Mouse (Mus musculus): ENCODE results near the gene Trim44.

Gene Trim44

DNA sequence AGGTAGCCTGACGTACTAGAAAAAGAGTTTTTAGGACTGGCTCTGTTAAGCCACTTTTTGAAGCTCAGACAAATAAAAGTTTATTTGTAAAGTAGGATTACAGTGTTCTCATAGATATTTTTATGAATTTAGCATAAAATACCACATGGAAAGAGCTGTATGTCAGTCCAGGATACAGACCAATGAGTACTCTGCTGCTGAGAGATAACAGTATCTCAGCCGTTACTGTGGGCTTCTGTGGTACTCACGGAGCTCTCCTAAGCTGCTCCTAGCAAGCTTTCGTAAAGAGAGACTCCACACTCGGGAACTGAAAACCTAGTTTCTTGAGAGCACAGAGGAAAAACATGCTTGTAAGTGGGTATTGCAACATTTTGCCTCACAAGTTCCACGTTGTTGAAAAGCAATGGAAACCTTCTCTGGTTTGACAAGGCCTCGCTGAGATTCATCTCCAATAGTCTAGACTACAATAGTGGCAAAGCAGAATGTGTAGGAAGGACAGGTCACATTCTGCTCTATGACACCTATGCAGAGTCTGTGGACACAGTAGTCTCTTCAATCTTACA is 41.6 kb downstream of the Trim44 start:
- DNase-seq (ENCODE audit: low spot score in 2 of 2) = peak; percentile 32 to 38

GRCm38 (mm10) chr2:102364565-102365200 is 42.9 kb downstream of the Trim44 start:
- DNase-seq (ENCODE audit: low spot score in 2 of 2) = peak; percentile 36 to 49

GRCm38 (mm10) chr2:102362896-102363530 is 44.6 kb downstream of the Trim44 start:
- no peak for DNase-seq (ENCODE audit: low spot score in 2 of 2)

- DNase-seq (ENCODE audit: low spot score in 2 of 2) = no peak
Observed at GRCm38 (mm10) chr2:102362266-102362665, 45.4 kb downstream of the Trim44 start.

GRCm38 (mm10) chr2:102356879-102357695 is 50.5 kb downstream of the Trim44 start:
- DNase-seq (ENCODE audit: low spot score in 2 of 2) = no peak

GRCm38 (mm10) chr2:102354076-102354475 is 53.6 kb downstream of the Trim44 start:
- DNase-seq (ENCODE audit: low spot score in 2 of 2) = no peak

DNA sequence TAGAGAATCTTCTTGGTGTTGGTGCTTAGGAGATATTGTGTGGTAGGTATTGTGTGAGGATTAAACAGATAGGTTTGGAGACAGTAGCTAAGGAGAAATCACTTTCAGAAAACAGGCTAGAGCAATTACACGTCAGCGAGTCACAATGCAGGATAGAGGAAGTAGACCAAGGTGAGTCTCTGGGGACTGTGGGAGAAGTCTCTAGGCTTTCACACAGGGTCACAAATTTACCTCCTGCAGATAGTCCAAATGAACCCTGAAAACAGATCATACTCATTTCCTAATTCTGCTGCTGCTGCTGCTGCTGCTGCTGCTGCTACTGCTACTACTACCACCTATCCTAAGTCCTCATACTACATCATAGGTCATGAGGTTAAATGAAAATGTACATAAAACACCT is 66.2 kb downstream of the Trim44 start:
- DNase-seq (ENCODE audit: low spot score in 2 of 2) = peak in 1 of 2 experiments; percentile 16

DNA sequence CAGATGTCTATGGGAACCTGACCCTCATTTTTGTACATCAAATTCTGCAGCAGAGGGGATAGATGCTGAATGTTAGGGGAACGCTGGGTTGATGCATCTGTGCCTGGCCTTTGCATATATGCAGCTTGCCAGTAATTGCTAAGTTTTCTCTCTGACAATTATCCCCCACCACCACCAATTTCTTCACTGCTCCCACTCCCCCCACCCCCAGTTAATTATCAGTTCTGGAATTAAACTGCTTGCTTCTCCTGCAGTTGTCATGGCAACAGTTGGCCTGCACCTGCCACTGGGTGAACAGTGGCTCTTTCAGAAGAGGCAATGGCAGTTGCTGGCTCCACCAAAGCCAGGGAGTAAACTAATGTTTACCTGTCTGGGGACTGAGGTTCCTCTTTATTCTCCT is 70.8 kb downstream of the Trim44 start:
- DNase-seq (ENCODE audit: low spot score in 2 of 2) = no peak

GRCm38 (mm10) chr2:102331932-102332331 is 75.7 kb downstream of the Trim44 start:
- no peak for DNase-seq (ENCODE audit: low spot score in 2 of 2)

DNA sequence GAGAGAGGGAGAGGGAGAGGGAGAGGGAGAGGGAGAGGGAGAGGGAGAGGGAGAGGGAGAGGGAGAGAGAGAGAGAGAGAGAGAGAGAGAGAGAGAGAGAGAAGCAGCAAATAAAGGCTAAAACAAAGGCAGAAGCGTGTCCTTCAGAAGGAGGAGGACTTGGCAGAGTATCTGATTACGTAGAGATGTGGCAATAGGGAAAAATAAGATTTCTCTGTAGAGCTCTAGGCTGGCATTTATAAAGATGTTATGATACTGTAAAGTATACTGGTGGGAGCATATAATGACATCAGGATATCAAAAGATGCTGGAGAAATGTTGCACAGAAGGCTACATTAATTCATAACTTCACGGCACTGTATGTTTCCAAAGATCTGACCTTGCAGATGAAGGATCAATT is 76.5 kb downstream of the Trim44 start:
- DNase-seq (ENCODE audit: low spot score in 2 of 2) = no peak

- no peak for DNase-seq (ENCODE audit: low spot score in 2 of 2)
Observed at GRCm38 (mm10) chr2:102325921-102326320, 81.7 kb downstream of the Trim44 start.

DNA sequence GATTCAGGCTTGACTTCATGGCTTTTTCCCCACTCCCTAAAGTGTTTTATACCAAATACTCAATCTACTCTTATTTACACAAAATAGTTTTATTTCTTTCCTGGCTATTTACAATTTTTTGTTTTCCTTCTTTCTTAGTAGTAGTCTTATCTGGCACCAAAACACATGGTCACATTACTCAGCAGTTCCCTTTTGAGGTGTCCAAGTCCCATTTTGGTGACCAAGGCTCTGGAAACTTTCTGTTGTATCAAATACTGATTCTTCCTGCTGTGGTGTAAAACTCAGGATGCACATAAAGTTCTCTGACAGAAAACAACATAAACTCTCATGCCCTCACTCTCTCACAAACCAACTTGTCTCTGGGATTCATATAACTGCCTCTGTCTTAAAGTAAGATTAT is 83.3 kb downstream of the Trim44 start:
- no peak for DNase-seq (ENCODE audit: low spot score in 2 of 2)

DNA sequence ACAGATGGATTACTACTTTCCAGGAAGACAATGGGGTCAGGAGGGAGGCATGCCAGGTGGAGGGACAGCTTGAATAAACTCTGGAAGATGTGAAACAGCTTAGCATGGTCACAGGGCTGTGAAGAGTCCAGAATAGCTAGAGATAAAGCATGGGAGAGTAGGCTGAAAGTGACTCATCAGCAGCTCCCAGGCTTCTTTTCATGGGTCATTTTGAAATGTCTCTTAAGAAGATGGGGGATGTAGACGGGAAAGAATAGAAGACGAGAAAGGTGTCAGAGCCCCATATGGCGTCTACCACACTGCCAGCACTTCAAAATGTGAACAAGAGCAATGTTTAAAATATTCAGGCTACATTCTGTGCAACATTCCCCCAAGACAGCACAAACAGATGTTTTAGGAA is 91.1 kb downstream of the Trim44 start:
- no peak for DNase-seq (ENCODE audit: low spot score in 2 of 2)

GRCm38 (mm10) chr2:102315153-102315552 is 92.5 kb downstream of the Trim44 start:
- DNase-seq (ENCODE audit: low spot score in 2 of 2) = no peak

- DNase-seq (ENCODE audit: low spot score in 2 of 2) = no peak
Observed at GRCm38 (mm10) chr2:102314610-102315009, 93.0 kb downstream of the Trim44 start.

GRCm38 (mm10) chr2:102314068-102314467 is 93.6 kb downstream of the Trim44 start:
- DNase-seq (ENCODE audit: low spot score in 2 of 2) = no peak

- no peak for DNase-seq (ENCODE audit: low spot score in 2 of 2)
Observed at GRCm38 (mm10) chr2:102312903-102313302, 94.7 kb downstream of the Trim44 start.

GRCm38 (mm10) chr2:102303274-102303673 is 104.4 kb downstream of the Trim44 start:
- DNase-seq (ENCODE audit: low spot score in 2 of 2) = no peak

DNA sequence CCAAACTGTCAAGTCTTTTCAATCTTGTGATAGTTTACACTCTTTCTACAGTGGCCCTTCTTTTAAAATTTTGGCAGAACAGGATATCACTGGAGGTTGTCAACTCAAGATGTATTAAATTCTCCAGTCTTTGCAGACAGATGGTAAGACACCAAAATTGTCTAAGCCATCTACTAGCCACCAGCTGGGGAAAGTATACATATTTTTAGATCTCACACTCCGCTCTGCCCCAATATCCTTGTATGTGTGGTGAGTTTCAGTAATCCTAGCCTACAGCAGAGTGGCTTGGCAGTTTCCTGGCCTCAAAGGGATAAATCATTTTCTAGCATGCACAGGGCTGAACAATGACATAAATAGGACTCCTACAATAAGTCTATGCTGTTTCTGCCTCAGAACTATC is 105.1 kb downstream of the Trim44 start:
- DNase-seq (ENCODE audit: low spot score in 2 of 2) = no peak

DNA sequence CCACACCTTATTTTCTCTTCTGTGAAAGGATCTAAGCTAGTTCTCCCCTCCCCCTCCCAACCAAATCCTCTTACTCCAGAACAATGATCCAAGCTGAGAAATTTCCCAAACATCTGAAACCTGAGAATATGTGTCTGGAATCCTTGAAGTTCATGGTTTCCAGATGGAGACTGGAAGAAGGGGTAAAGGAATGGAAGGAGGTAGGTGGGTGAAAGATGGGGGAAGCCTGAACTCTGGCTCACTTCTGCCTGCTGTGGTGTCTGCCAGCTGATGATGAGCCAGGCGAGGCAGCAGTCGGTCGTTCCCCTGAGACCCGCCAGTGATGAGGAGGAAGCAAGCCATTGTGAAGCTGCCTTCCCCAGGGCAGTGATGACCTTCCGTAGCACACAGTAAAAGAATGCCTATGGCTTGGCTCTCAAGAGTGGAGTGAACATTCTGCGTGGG is 112.8 kb downstream of the Trim44 start:
- peak in 1 of 2 experiments; percentile 47 for DNase-seq (ENCODE audit: low spot score in 2 of 2)

GRCm38 (mm10) chr2:102293181-102293580 is 114.4 kb downstream of the Trim44 start:
- DNase-seq (ENCODE audit: low spot score in 2 of 2) = no peak

GRCm38 (mm10) chr2:102292051-102292450 is 115.6 kb downstream of the Trim44 start:
- DNase-seq (ENCODE audit: low spot score in 2 of 2) = no peak
